Mouse (Mus musculus): ENCODE measurements around the gene Gm30083. TPM values are rescaled to one million over a fixed set of nuclear protein-coding genes. Genes with fewer than 3 reads are reported as not detected.

Gm30083 gene
- total RNA-seq (2021) = not detected
- long read RNA-seq, experiment 1 = 0 reads
- long read RNA-seq, experiment 2 = 0 reads

- DNase-seq = no peak
Observed at GRCm38 (mm10) chr14:34015063-34015462, at the start of gene Gm30083. Gene Gm30083 (minus strand): TSS chr14:34015182.

DNA sequence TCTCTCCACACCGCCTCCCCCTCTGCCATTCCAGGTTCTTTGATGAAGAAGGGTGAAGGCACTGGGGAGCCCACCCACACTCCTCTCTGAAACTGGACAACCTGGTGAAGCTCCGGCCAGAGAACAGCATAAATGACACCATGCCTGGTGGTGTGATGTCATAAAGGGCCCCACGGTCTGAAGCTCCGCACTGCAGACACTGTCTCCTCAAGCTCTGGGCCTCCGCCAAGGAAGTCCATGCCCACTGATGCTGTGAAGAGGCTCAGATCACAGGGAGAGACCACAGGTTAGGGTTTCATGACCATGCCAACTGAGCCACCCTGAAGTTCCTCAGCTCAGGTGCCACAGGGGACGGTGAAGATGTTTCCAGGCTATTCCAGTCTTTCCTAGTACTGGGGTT, 37.5 kb upstream of the Gm30083 start, which contains the start of gene Antxrl:
Gene Antxrl, plus strand, starts transcription at position 192 of the 400 bp plus-strand sequence.
- DNase-seq = no peak

GRCm38 (mm10) chr14:34050101-34050779, 35.3 kb upstream of the Gm30083 start:
- DNase-seq = no peak

- DNase-seq = no peak
Observed at GRCm38 (mm10) chr14:34043341-34043740, 28.4 kb upstream of the Gm30083 start.

- no peak for DNase-seq
Observed at GRCm38 (mm10) chr14:34041241-34041640, 26.3 kb upstream of the Gm30083 start.

- DNase-seq = no peak
Observed at GRCm38 (mm10) chr14:34033841-34034610, 19.0 kb upstream of the Gm30083 start.

DNA sequence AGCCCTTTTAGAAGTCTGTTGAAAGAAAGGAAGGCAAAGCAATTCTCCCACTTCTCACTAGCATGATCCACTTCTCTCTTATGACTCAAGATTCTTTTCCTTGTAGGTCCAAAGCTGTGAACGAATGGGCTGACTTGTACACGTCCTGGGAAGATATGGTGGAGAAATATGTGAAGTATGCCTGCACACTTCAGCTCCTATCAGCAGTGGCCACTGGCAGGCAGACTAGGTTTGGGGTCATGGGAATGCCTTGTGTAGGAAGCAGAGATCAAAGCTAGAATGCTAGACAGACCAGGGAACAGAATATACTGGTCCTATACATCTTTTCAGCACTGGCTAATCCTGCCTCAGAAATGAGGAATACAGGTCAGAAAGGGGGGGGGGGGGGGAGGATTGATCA, 11.7 kb upstream of the Gm30083 start:
- DNase-seq = no peak

DNA sequence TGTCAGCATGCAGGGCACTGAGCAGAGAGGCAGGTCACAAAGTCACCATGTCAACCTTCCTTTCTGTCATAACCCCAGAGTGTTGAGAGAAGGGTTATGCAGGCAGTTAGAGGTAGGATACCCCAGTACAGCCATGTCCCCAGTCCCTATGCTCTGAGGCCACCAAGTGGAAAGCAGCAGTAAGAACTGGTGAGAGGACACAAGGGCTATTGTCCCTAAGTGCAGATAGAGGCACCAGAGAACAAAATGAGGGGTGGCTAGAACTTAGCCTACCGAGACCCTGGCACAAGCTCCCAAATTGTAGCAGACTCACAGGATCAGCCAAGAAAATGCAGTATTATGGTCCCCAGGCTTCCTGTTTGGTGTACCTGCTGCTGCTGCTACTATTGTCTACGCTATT, 2.0 kb upstream of the Gm30083 start:
- DNase-seq = no peak

DNA sequence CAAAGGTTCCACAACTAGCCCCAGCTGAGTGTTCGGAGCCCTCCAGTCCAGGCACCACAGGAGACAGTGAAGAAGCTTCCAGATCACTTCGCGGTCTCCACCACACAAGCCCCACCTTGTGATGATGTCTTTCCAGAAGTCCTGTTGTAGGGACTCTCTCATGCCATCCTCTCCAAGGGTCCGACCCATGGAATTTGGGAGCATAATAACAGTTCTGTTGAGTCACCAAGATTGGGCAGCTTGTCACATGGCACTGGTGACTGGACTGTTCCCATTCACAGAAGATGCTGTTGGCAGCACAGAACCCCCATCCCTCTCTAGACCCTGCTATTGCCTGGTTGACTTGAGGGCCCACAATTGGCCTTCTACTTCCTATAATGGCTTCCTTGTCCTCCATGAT, 1.4 kb upstream of the Gm30083 start, which contains the start of gene Gm5460:
Gene Gm5460, plus strand, starts transcription at position 378 of the 400 bp plus-strand sequence.
- DNase-seq = no peak

DNA sequence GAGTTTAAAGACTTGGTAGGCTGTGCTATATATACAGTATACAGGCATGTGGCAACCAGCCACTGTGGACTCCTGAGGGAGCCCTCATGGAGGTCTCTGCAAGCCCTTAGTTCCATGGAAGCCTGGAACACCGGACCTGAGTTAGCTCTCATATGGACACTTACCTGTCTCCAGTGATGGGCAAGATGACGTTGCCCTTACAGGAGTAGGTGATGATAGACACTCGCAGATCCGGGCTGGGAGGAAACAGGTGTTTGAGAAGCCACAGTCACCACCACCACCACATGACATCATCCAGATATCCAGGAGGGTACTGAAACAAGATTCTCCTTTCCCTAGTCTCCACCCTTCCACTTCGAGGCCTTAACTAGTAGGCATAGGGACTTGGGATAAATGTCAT, 12.6 kb downstream of the Gm30083 start:
- DNase-seq = no peak

GRCm38 (mm10) chr14:34001445-34001844, 13.5 kb downstream of the Gm30083 start:
- no peak for DNase-seq

- DNase-seq = no peak
Observed at GRCm38 (mm10) chr14:34000076-34000475, 14.9 kb downstream of the Gm30083 start.

- no peak for DNase-seq
Observed at GRCm38 (mm10) chr14:33997427-33997826, 17.6 kb downstream of the Gm30083 start.

- DNase-seq = no peak
Observed at GRCm38 (mm10) chr14:33993521-33994289, 21.3 kb downstream of the Gm30083 start.

DNA sequence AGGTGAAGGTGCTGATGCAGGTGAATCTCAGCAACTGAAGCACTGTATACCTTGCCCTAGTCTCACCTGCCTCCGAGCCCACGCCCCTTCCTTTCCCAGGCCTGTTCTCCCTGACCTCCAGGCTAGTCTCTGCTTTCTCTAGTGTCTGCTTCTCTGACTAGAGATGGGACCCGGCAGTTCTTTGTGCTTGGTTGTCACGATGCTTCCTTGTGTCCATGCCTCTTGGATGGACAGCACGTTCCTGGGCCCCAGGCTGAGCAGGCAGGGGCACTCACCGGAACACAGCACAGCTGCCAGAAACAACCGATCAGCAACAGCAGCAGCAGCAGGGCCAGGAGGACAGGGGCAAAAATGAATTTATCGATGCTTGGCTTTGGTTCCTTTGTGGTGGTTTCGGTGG, 21.9 kb downstream of the Gm30083 start:
- DNase-seq = no peak

GRCm38 (mm10) chr14:33991971-33992370, 23.0 kb downstream of the Gm30083 start:
- no peak for DNase-seq

- DNase-seq = no peak
Observed at GRCm38 (mm10) chr14:33989201-33989600, 25.8 kb downstream of the Gm30083 start.

GRCm38 (mm10) chr14:33978604-33979059, 36.4 kb downstream of the Gm30083 start, which contains the start of gene Zfp488:
Gene Zfp488 (minus strand): TSS chr14:33978764.
- DNase-seq = no peak

GRCm38 (mm10) chr14:33977748-33978147, 37.2 kb downstream of the Gm30083 start:
- no peak for DNase-seq

- no peak for DNase-seq
Observed at GRCm38 (mm10) chr14:33974752-33975151, 40.2 kb downstream of the Gm30083 start.

DNA sequence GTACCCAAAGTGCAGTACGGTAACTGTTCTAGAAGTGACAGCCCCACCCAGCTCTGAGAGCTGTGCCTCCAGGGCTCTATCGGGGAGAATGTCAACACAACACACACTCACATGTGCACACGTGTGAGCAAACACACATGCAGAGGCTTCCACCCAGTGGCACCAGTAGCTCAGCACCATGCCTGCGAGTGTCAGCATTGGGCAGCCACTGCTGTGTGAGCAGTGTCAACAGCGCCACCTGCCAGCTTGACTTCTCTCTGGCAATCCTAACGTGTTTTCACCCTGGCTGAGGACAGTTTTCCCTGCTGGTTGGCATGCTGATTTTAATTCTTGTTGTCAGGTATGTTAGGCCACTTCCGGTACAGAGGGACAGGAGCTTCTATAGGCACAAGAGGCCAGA, 42.3 kb downstream of the Gm30083 start:
- no peak for DNase-seq

DNA sequence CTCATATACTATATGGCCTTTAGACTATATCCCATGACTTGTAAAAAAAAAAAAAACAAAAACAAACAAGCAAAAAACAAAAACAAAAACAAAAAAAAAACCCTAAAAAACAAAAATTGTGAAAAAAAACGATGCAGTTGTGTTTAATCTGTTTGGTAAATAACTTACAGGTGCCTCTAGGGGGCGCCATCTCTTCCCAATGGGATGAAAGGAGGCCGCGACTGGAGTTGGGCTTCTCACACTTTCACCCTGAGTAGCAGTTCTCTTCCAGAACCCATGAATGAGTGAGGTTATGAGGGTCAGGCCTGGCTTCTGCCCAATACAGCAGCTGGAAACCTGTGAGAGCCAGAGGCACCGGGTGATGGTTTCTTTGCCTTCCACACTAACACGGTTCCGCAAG, 49.3 kb downstream of the Gm30083 start:
- DNase-seq = no peak
